Mouse (Mus musculus): Measurements from ENCODE around the gene Wdr83os.

The Wdr83os gene

DNA sequence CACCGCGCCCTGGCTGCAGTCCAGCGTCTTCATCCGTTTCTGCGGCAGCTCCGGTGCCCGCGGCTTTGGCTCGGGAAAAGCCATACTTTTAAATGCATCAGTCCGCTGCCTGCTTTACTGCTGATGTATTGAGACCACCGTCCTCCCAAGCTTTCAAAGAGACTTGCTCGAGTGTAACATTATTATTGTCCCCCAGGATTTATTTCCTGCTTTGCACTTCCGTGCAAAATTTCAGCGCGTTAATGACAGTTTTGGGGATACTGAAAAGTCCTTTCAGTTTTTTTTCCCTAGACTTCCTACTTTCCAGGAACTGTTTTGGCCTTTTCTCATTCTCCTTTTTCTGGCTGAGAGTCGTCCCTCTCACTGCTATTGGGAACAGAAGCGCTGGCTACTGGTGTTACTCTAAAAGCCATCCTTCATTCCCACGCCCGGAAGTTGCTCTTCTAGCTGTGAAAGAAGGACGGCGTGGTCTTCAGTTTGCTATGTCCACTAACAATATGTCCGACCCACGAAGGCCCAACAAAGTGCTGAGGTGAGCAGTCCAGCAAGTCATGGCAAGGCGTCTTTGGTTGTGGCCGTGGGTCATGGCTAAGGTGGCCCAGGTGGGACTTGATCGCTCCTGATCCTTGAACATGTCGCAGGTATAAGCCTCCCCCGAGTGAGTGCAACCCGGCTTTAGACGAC, at the start of gene Wdr83os:
Gene Wdr83os (plus strand): TSS at position 209 of the 684 bp plus-strand sequence.
- DNase-seq = peak in 1 of 2 experiments; percentile 32

DNA sequence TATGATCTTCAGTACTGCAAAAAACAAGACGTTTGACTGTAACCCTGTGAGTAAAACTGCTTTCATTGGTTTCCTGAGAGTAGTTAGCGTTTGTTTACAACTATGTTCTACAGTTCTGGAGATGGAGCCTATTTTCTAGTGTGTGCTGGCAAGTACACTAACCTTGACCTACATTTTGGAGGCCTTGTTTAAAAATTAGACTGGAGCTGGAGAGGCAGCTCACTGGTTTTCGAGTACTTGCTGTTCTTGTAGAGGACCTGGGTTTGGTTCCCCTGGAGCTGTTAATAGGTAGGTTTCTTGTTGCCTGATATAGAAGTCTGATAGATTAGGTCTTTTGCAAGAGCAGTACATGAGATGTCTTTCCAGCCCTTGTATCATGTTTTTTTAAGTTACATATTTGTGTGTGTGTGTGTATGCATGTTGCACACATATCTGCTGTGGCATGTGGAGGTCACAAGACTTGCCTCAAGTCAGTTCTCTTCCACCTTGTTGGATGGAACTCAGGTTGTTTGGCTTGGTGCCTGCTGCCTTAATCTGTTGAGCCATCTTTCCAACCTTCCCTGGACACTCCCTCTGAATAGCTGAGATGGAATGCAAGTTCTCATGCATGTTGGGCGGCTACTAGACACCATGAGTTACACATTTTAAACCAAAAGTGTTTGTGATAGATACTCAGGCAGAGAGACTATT, 47.8 kb upstream of the Wdr83os start:
- DNase-seq = no peak

- DNase-seq = no peak
Measured at GRCm38 (mm10) chr8:85033867-85034266, 46.7 kb upstream of the Wdr83os start.

GRCm38 (mm10) chr8:85034764-85035163, 45.8 kb upstream of the Wdr83os start:
- DNase-seq = peak; percentile 64 to 77

DNA sequence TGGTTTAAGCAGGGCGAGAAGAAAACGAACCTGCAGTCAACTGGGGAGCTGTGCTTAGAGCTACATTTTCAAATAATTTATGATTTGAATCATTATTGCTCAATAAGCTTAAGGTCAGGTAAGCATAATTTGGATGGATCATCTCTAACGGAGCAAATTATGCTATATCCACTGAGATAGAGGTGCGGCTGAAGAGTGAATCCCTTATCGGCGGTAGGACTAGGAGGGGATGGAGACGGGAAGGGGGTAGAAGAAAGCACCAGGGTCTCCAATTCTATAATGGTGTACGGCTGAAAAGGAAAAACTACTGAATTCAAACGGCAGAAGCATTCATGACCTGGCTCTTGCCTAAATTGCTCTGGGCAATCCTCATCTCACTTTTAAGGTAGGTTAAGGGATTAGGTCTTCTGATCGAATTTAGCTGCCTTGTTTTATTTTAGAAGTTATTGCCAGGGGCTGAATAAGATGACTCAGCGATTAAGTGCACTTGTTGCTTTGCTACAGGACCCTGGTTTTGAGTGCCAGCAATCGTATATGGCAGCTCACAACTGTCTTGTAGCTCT, 45.3 kb upstream of the Wdr83os start:
- DNase-seq = no peak

DNA sequence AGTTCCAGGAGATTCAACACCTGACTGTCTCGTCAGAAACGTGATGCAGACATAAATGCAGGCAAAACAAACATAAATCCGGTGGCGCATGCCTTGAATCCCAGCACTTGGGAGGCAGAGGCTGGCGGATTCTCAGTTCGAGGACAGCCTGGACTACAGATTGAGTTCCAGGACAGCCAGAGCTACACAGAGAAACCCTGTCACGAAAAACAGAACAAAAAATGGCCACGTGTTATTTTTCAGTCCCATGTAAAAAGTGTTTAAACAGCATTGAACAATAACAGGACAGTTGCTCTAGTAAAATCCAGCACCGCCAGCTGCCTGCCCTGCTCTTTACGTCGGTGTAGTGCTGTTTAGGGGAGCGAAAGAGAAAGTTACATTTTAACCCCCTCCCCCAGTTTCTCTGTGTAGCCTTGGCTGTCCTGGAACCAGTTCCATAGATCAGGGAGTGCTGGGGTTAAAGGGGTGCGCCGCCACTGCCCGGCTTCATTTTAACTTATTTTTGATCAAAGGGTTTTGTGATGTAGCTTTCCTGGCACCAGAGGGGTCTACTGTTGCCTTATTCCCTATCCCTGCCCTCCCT, 44.7 kb upstream of the Wdr83os start:
- no peak for DNase-seq

GRCm38 (mm10) chr8:85036381-85036717, 44.2 kb upstream of the Wdr83os start:
- DNase-seq = no peak

GRCm38 (mm10) chr8:85036718-85037365, 43.7 kb upstream of the Wdr83os start, which contains the start of gene Tnpo2:
TSS of gene Tnpo2 (plus strand) at chr8:85036915.
- DNase-seq = peak; percentile 80 to 91

- no peak for DNase-seq
Measured at GRCm38 (mm10) chr8:85037366-85037680, 43.2 kb upstream of the Wdr83os start.

- peak; percentile 60 to 64 for DNase-seq
Measured at GRCm38 (mm10) chr8:85037681-85038531, 42.6 kb upstream of the Wdr83os start.

GRCm38 (mm10) chr8:85043619-85044018, 36.9 kb upstream of the Wdr83os start:
- DNase-seq = no peak

DNA sequence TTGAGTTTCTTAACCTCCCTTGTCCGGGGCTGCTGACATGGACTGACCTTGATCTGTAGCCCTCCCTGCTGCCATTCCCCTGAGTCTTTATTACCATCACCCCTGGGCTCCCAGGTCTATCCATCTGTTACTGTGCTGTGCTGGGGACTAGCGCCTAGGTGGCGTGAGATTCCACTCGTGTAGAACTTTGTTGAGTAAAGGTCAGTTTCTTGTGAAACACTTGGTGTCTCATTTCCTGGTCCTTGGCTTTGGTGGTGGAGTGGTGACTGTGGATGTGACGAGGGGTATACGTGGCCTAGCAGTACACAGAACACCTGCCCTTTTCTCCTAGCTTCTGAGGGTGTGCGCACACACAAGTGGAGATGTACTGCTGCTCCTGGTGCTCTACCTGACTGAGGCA, 23.2 kb upstream of the Wdr83os start:
- no peak for DNase-seq

DNA sequence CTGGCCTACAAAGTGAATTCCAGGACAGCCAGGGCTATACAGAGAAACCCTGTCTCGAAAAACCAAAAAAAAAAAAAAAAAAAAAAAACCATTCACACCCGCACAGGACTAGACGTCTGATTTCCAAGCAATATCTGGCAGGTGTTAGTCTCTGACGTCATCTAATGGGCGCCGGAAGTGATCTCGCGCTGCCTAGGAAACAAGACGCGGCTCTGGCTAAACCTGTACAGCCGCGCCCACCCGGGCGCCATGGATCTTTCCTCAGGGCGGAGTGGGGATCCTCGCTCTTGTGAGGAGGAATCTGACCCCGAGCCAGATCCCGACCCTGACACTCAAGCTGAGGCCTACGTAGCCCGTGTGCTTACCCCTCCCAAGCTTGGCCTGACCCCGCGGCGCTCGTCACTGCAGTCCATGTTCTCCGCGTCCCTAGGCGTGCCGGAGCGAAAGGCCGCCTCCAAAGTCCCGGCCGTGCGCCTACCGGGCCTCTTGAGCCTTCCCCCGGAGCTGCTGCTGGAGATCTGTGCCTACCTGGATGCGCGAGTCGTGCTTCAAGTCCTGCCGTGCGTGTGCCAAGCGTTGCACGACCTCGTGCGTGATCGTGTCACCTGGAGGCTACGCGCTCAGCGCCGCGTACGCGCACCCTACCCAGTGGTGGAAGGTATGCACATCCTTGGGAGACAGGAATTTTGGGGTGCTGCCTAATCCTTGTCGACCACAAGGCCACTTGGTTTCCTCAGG, 20.5 kb upstream of the Wdr83os start, which contains the start of gene Fbxw9:
Gene Fbxw9 (plus strand): TSS at position 177 of the 738 bp plus-strand sequence.
- peak; percentile 68 to 79 for DNase-seq

- no peak for DNase-seq
Measured at GRCm38 (mm10) chr8:85062603-85063002, 17.9 kb upstream of the Wdr83os start.

- no peak for DNase-seq
Measured at GRCm38 (mm10) chr8:85065213-85065612, 15.3 kb upstream of the Wdr83os start.

- no peak for DNase-seq
Measured at GRCm38 (mm10) chr8:85067155-85067554, 13.4 kb upstream of the Wdr83os start.

- DNase-seq = no peak
Measured at GRCm38 (mm10) chr8:85067982-85068381, 12.6 kb upstream of the Wdr83os start, which contains the start of gene Gm5741. TSS of gene Gm5741 (minus strand) at chr8:85067982.

DNA sequence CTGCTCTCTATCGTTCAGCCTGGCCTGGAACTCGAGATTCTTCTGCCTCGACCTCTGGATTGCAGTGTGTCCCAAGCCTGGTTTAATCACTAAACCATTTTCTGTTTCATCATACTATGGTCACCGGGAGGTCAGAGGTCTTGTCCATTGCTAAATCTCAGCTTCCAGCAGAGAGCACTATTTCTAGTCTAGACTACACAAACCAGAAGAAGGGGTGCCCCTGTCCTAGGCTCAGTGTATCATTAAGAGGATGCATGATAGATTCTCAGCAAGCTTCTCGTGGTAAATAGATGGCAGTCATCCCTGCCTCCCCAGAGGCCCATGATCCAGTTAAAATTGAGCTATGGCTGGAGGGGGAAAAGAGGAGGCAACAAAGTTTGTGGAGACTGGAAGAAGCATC, 9.5 kb upstream of the Wdr83os start:
- DNase-seq = no peak

GRCm38 (mm10) chr8:85071514-85072281, 8.8 kb upstream of the Wdr83os start, which contains the start of gene Dhps:
TSS of gene Dhps (plus strand) at chr8:85071757.
- peak; percentile 81 to 85 for DNase-seq

DNA sequence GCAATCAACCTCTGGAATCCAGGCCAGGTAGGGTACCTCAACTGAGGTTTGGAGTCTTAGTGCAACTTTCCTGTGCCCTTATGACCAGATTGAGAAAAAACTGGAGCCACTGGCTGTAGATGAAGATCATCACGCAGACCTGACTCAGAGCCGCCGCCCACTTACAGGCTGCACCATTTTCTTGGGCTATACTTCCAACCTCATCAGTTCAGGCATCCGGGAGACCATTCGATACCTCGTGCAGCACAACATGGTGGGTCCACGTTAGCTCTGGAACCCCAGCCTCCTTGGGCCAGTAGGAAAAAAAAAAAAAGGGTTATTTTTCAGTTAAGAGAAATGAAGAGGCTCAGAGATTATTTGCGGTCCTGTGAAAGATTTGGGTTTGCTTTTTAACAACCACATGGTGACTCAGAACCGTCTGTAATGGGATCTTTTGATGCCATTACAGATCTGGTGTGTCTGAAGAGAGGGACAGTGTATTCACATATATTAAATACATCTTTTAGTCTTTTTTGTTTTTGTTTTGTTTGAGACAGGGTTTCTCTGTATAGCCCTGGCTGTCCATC, 8.1 kb upstream of the Wdr83os start:
- no peak for DNase-seq
